9 mouse cellular contexts compared by ENCODE assay signal in the genomic region with DNA sequence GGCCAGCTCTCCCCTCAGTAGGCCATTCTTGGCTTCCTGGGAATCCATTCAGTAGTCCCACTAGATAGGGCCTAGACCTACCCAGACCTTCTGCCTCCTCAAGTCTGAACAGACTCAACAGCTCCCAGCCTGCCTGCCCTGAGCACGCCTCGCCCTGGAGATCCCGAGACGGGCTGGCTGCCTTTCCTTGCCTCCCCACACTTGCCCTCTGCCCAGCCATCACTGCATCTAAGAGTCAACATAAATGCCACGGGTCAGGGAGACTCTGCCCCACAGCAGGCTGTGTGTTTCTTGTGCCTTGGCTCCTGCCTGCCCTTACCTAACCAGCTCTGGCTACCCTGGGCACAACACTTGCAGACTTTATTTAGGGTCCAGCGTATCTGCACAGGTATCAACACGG.
A peak's percentile ranks its signal among the peaks of the same experiment; 100 is the strongest.
DNase-seq lines count a peak whose midpoint lies in the region; ATAC-seq and TF ChIP-seq lines count a peak whose summit lies in the region.
"Had no signal": no experiment of that assay in that cellular context is flagged by ENCODE, and none has a peak within 500 bp of the region (broad histone marks: within the 10 kb centered on the region; RNA-seq: fewer than 3 reads in every experiment).

No protein-coding gene starts in this region.

- peak; percentile 46 for DNase-seq in kidney, adult 11 months
- DNase-seq in kidney, adult 9 months: no peak
- no peak for DNase-seq in hindbrain, postnatal 0 days (ENCODE audit: low spot score)
- no peak for DNase-seq in cerebellum, adult 11 months
- DNase-seq: cerebellum, adult 9-11 months had no signal

- H3K4me1 ChIP-seq in embryonic facial prominence, embryonic 12.5 days: peaks cover 24% of the 10 kb centered on the region
- no peaks in the 10 kb centered on the region for H3K4me1 ChIP-seq in hindbrain, postnatal 0 days (ENCODE audit: insufficient read depth, low read length)
- H3K4me1 ChIP-seq in limb, embryonic 13.5 days: peaks cover 26% of the 10 kb centered on the region
- peaks cover 8% of the 10 kb centered on the region; the same call in 1 of the 2 replicates for H3K4me1 ChIP-seq in midbrain, embryonic 13.5 days (replicated peaks)

- no peak overlapping the region for H3K4me2 ChIP-seq in embryonic facial prominence, embryonic 12.5 days (replicated peaks)
- no peak overlapping the region for H3K4me2 ChIP-seq in hindbrain, postnatal 0 days (ENCODE audit: low read depth, low read length)
- no peak overlapping the region for H3K4me2 ChIP-seq in limb, embryonic 13.5 days (replicated peaks)
- H3K4me2 ChIP-seq in midbrain, embryonic 13.5 days (replicated peaks): no peak overlapping the region

- 73% methylated on average over 7 of the region's 7 CpGs for WGBS in embryonic facial prominence, embryonic 12.5 days
- WGBS in hindbrain, postnatal 0 days: 92% methylated on average over 7 of the region's 7 CpGs
- WGBS in limb, embryonic 13.5 days: 82% methylated on average over 7 of the region's 7 CpGs
- WGBS in midbrain, embryonic 13.5 days: 89% methylated on average over 7 of the region's 7 CpGs

- peak overlapping the region; percentile 84 for H3K27ac ChIP-seq in embryonic facial prominence, embryonic 12.5 days
- H3K27ac ChIP-seq in hindbrain, postnatal 0 days: peak overlapping the region; percentile 64; the same call in 1 of the 2 replicates
- H3K27ac ChIP-seq in limb, embryonic 13.5 days: peak overlapping the region; percentile 90
- no peak overlapping the region for H3K27ac ChIP-seq in midbrain, embryonic 13.5 days
- H3K27ac ChIP-seq: macrophage had no signal

- TF ChIP-seq CTCF in hindbrain, postnatal 0 days (IDR thresholded peaks at IDR 0.05; ENCODE audit: low read depth): no peak

- no peaks in the 10 kb centered on the region for H3K9me3 ChIP-seq in embryonic facial prominence, embryonic 12.5 days
- no peaks in the 10 kb centered on the region for H3K9me3 ChIP-seq in hindbrain, postnatal 0 days (ENCODE audit: low read length)
- H3K9me3 ChIP-seq in limb, embryonic 13.5 days: no peaks in the 10 kb centered on the region
- no peaks in the 10 kb centered on the region for H3K9me3 ChIP-seq in midbrain, embryonic 13.5 days

- no peaks in the 10 kb centered on the region for H3K36me3 ChIP-seq in embryonic facial prominence, embryonic 12.5 days
- no peaks in the 10 kb centered on the region for H3K36me3 ChIP-seq in hindbrain, postnatal 0 days (ENCODE audit: insufficient read depth, low read length)
- H3K36me3 ChIP-seq in limb, embryonic 13.5 days: no peaks in the 10 kb centered on the region
- no peaks in the 10 kb centered on the region for H3K36me3 ChIP-seq in midbrain, embryonic 13.5 days

- no peak for ATAC-seq in embryonic facial prominence, embryonic 12.5 days (ENCODE audit: insufficient number of reproducible peaks, insufficient read depth, low FRiP score, low TSS enrichment)
- no peak for ATAC-seq in hindbrain, postnatal 0 days
- ATAC-seq in limb, embryonic 13.5 days (ENCODE audit: low FRiP score, low read depth): no peak
- ATAC-seq in midbrain, embryonic 13.5 days: no peak

- H3K27me3 ChIP-seq in embryonic facial prominence, embryonic 12.5 days: no peaks in the 10 kb centered on the region
- H3K27me3 ChIP-seq in hindbrain, postnatal 0 days (ENCODE audit: insufficient read depth, low read length): no peaks in the 10 kb centered on the region
- H3K27me3 ChIP-seq in limb, embryonic 13.5 days: no peaks in the 10 kb centered on the region
- no peaks in the 10 kb centered on the region for H3K27me3 ChIP-seq in midbrain, embryonic 13.5 days

- no peak overlapping the region for H3K4me3 ChIP-seq in embryonic facial prominence, embryonic 12.5 days
- H3K4me3 ChIP-seq in hindbrain, postnatal 0 days (ENCODE audit: low read length): no peak overlapping the region
- no peak overlapping the region for H3K4me3 ChIP-seq in limb, embryonic 13.5 days
- H3K4me3 ChIP-seq in midbrain, embryonic 13.5 days (replicated peaks): no peak overlapping the region

- no peak overlapping the region for H3K9ac ChIP-seq in embryonic facial prominence, embryonic 12.5 days
- no peak overlapping the region for H3K9ac ChIP-seq in hindbrain, postnatal 0 days (replicated peaks; ENCODE audit: low read length)
- H3K9ac ChIP-seq in limb, embryonic 13.5 days: no peak overlapping the region
- H3K9ac ChIP-seq in midbrain, embryonic 13.5 days (replicated peaks): no peak overlapping the region
